Mouse (Mus musculus) heart, adult 2 months (tissue): ENCODE data around the gene Kif17.

Experiments
- CTCF ChIP-seq: fragments of 200-600 bp; IDR thresholded peaks from 2 replicates; pipeline ENCODE4 v1.8.1; 2022; ENCODE audit warnings: antibody characterized with exemption, mild to moderate bottlenecking, moderate library complexity
- POLR2A ChIP-seq: fragments of 200-500 bp; IDR thresholded peaks from 2 replicates; pipeline ENCODE4 v1.6.1; 2011; ENCODE audit warnings: mild to moderate bottlenecking, low read depth, low read length, control low read depth; ENCODE audit not compliant: insufficient read depth

DNA sequence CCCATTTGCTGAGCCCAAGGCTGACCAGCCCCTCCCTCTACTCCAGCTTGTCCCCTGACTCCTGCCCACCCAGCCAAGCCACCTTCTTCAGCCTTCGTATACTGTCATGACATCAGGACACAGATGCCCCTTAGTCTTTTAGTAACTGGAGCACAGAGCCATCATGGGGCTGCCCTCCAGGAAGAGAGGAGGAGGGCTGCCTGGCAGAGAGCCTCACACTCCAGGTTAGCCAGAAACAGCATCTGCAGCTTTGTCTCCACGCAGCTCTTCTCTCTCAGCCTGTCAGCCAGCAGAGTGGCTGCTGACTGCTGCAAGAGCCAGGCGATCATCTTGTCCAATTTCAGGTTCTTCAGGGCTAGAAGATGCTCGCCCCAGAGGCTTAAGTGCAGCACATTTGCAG, 63.6 kb downstream of the Kif17 start:
- TF ChIP-seq CTCF (no peak), POLR2A (no peak)
